Mouse (Mus musculus) layer of hippocampus, postnatal 14 days (tissue): ENCODE results near the gene Nap1l2. TPM values are rescaled to one million over a fixed set of nuclear protein-coding genes. Genes with fewer than 3 reads are reported as not detected.
"Not testable (repeated sequence)": the region's sequence is repeated elsewhere in the genome, so short reads cannot be mapped to it uniquely, and the experiment has no call there.

Experiments
- DNase-seq, 2 experiments: peaks; one replicate each; pipeline ENCODE4 v3.0.0; 2021 to 2022; ENCODE audit warnings: low spot score in 2 of 2, mixed read lengths in 1 of 2
- long read RNA-seq, 2 experiments: library from polyadenylated mRNA; stranded (forward); transcript quantifications; one replicate each; pipeline ENCODE4 v2.0.0; 2021
- total RNA-seq, 2 experiments: library from RNA; stranded (reverse); gene quantifications; 2 replicates each; pipeline ENCODE4 v1.2.3; 2021

Gene Nap1l2
- total RNA-seq: 10 to 100 TPM; 77.3 to 78.3 TPM
- long read RNA-seq, experiment 1, transcript Nap1l2-201 (1 exons, 2,465 nt): major isoform, 59 of 59 reads
- long read RNA-seq, experiment 1, partial matches to known transcripts: 0 of 59 reads
- long read RNA-seq, experiment 1, other reads (novel, unspliced or antisense): 0 of 59 reads
- long read RNA-seq, experiment 2, transcript Nap1l2-201 (1 exons, 2,465 nt): major isoform, 70 of 70 reads
- long read RNA-seq, experiment 2, partial matches to known transcripts: 0 of 70 reads
- long read RNA-seq, experiment 2, other reads (novel, unspliced or antisense): 0 of 70 reads

DNA sequence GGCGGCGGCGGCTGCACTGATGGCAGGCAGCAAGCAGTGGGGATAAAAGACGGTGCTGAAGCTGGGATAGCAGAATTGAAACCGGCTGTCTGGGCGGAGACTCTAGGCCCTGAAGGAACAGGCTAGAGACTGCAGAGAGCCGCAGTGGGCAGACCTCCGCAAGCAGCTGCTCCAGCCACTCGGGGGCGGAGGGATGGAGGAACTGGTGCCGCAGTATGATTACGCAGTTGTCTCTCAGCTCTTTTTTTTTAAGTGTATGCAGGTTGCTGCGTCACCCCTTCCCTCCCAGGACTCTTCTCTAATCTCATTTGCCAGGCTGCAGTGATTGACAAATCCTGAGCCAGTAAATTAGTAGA, at the start of gene Nap1l2:
Gene Nap1l2 (minus strand): TSS at position 210 of the 356 bp plus-strand sequence.
- peak; percentile 57 to 77 for DNase-seq

- no peak for DNase-seq
Measured at GRCm38 (mm10) chrX:103215251-103215650, 28.8 kb upstream of the Nap1l2 start.

GRCm38 (mm10) chrX:103186829-103187228, 389 bp upstream of the Nap1l2 start:
- DNase-seq: no peak

DNA sequence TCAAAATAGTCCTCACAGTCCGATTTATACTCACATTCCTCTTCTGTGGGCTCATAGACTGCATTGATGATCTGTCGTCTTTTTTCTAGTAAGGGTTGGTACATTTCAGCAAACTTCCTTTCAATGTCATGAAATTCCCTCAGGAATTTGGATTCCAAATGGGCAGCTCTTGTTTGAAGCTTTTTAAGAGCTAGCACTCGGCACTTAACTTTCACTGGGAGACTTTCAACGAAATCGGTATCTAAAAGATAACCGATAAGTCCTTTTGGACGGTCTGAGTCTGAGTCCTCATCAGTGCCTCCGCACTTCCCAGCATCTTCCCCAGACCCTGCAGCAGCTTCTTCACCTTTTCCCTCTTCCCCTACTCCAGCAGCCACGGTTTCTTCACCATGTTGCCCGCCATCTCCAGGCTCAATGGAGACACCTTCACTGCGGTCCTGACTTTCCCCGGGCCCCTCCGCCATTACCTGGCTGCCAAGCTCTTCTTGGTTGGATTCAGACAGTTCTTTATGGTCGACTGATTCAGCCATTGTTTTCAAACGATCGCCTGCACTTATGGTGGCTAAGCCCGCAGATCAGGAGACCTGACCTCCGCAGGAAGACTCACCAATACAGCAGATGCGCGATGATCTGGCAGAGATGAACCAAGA, 534 bp downstream of the Nap1l2 start:
- no peak for DNase-seq

- DNase-seq: no peak
Measured at GRCm38 (mm10) chrX:103183536-103183935, 2.9 kb downstream of the Nap1l2 start.

- DNase-seq: no peak
Measured at GRCm38 (mm10) chrX:103179771-103180558, 6.5 kb downstream of the Nap1l2 start.

DNA sequence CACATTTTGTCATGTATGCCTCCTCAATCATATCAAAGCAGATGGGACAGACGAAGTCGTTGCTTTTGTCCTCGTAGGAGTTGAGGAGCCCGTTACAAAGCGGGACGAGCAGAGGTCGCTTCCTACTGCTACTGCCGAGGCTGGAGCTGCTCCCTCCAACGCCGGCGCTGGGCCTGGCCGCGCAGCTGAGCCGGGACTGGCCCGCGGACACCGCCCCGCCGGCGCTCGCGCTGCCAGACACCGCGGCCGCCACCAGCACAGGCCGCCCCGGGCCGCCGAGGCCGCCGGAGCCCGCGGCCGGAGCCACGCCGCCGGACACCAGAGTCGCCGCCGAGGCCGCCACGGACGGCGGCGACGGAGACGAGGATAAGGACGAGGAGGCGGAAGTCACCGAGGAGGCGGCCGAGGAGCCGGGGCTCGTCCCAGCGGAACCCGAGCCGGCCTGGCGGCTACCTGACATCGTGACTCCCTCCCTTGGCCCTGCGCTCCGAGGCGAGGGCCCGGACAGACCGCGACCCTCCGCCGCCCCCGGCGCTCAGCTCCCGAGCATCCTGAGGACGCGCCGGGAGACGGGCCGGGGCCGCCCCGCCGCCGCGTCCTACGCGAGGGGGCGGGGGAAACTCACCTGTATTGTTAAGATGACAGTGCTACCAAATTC, 21.4 kb downstream of the Nap1l2 start:
- DNase-seq: not testable (repeated sequence)

- no peak for DNase-seq
Measured at GRCm38 (mm10) chrX:103156134-103156533, 30.3 kb downstream of the Nap1l2 start.

DNA sequence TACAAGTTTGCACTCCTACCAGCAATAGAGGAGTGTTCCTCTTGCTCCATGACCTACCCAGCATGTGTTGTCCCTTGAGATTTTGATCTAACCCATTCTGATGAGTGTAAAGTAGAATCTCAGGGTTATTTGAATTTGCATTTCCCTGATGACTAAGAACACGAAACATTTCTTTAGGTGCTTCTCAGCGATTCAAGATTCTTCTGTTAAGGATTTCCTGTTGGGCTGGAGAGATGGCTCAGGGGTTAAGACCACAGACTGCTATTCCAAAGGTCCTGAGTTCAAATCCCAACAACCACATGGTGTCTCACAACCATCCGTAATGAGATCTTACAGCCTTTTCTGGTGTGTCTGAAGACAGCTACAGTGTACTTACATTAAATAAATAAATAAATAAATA, 47.9 kb downstream of the Nap1l2 start:
- DNase-seq: no peak

Other genes starting within 250 kb of the Nap1l2 start
- not detected for gene Cdx4, start 134.8 kb upstream of the Nap1l2 start, total RNA-seq
- 10 to 100 TPM; 11.9 to 12.4 TPM for gene Chic1, start 169.8 kb upstream of the Nap1l2 start, total RNA-seq
- gene Tsx, start 227.8 kb upstream of the Nap1l2 start, total RNA-seq: under 1 TPM in 1 of 2 experiments, not detected in 1; 0.50 TPM
- 1 to 10 TPM in 1 of 2 experiments, not detected in 1; 1.2 TPM for gene Gm26992, start 235.4 kb upstream of the Nap1l2 start, total RNA-seq